ENCODE assay signal across 12 mouse cellular contexts in genomic region chr9:63881261-63881563, GRCm38 (mm10).
DNase-seq lines count a peak whose midpoint lies in the region; ATAC-seq lines count a peak whose summit lies in the region.
"Had no signal": no experiment of that assay in that cellular context is flagged by ENCODE, and none has a peak within 500 bp of the region (broad histone marks: within the 10 kb centered on the region; RNA-seq: fewer than 3 reads in every experiment).

No protein-coding gene starts in this region.

- ATAC-seq in embryonic facial prominence, embryonic 13.5 days (ENCODE audit: insufficient number of reproducible peaks, insufficient read depth, low FRiP score, low TSS enrichment, low read depth), result no peak
- ATAC-seq in neural tube, embryonic 11.5 days (ENCODE audit: insufficient read depth, low FRiP score, low TSS enrichment), result peak; percentile 25; the same call in 1 of the 2 replicates
- no peak for ATAC-seq in hindbrain, embryonic 14.5 days (ENCODE audit: low FRiP score)
- ATAC-seq in neural tube, embryonic 12.5 days (ENCODE audit: low FRiP score, low read depth), result 0 out of 2 replicates have a peak, but pooled peaks have one; percentile 23

- peaks cover 43% of the 10 kb centered on the region for H3K4me1 ChIP-seq in embryonic facial prominence, embryonic 13.5 days
- H3K4me1 ChIP-seq in embryonic facial prominence, embryonic 10.5 days, result peaks cover 42% of the 10 kb centered on the region
- peaks cover 19% of the 10 kb centered on the region for H3K4me1 ChIP-seq in neural tube, embryonic 11.5 days (ENCODE audit: control insufficient read depth, insufficient read depth, low read length)
- peaks cover 38% of the 10 kb centered on the region for H3K4me1 ChIP-seq in hindbrain, embryonic 14.5 days (replicated peaks; ENCODE audit: control insufficient read depth, insufficient read depth, low read length)
- H3K4me1 ChIP-seq in neural tube, embryonic 12.5 days, result peaks cover 37% of the 10 kb centered on the region

- H3K27ac ChIP-seq in embryonic facial prominence, embryonic 13.5 days, result no peak overlapping the region
- H3K27ac ChIP-seq in embryonic facial prominence, embryonic 10.5 days (replicated peaks), result no peak overlapping the region
- H3K27ac ChIP-seq in neural tube, embryonic 11.5 days (ENCODE audit: low read depth, low read length), result no peak overlapping the region
- H3K27ac ChIP-seq in hindbrain, embryonic 14.5 days, result peak overlapping the region; percentile 47
- H3K27ac ChIP-seq in neural tube, embryonic 12.5 days, result peak overlapping the region; percentile 60; the same call in 1 of the 2 replicates
- H3K27ac ChIP-seq: stomach, postnatal 0 days had no signal

- H3K4me3 ChIP-seq in embryonic facial prominence, embryonic 13.5 days, result no peak overlapping the region
- no peak overlapping the region for H3K4me3 ChIP-seq in embryonic facial prominence, embryonic 10.5 days
- H3K4me3 ChIP-seq in neural tube, embryonic 11.5 days (ENCODE audit: low read depth, low read length), result no peak overlapping the region
- no peak overlapping the region for H3K4me3 ChIP-seq in hindbrain, embryonic 14.5 days (replicated peaks; ENCODE audit: low read length)
- no peak overlapping the region for H3K4me3 ChIP-seq in neural tube, embryonic 12.5 days

- WGBS in embryonic facial prominence, embryonic 13.5 days, result 65% methylated on average over 4 of the region's 4 CpGs
- 66% methylated on average over 4 of the region's 4 CpGs for WGBS in embryonic facial prominence, embryonic 10.5 days
- 58% methylated on average over 4 of the region's 4 CpGs for WGBS in neural tube, embryonic 11.5 days
- 40% methylated on average over 4 of the region's 4 CpGs for WGBS in hindbrain, embryonic 14.5 days
- WGBS in neural tube, embryonic 12.5 days, result 46% methylated on average over 4 of the region's 4 CpGs

- H3K4me2 ChIP-seq in embryonic facial prominence, embryonic 13.5 days, result peak overlapping the region; percentile 56
- no peak overlapping the region for H3K4me2 ChIP-seq in neural tube, embryonic 11.5 days (ENCODE audit: low read depth)
- peak overlapping the region; percentile 48 for H3K4me2 ChIP-seq in hindbrain, embryonic 14.5 days (replicated peaks)
- peak overlapping the region; percentile 49 for H3K4me2 ChIP-seq in neural tube, embryonic 12.5 days (replicated peaks)

- DNase-seq in embryonic facial prominence, embryonic 10.5 days (ENCODE audit: low spot score), result no peak
- DNase-seq in neural tube, embryonic 11.5 days (ENCODE audit: low spot score), result peak; percentile 67
- no peak for DNase-seq in neural tube, embryonic 10.5 days (ENCODE audit: extremely low spot score, low spot score)
- no peak for DNase-seq in hindbrain, embryonic 14.5 days (ENCODE audit: low spot score)
- no peak for DNase-seq in ovary, postnatal 10 days (ENCODE audit: low spot score)
- DNase-seq in cerebellum, adult 8-10 months, result no peak
- DNase-seq: cerebellum, adult 11-12 months; heart, postnatal 36 days; lung, postnatal 10 days had no signal

- no peak overlapping the region for H3K9ac ChIP-seq in embryonic facial prominence, embryonic 13.5 days
- H3K9ac ChIP-seq in neural tube, embryonic 11.5 days (ENCODE audit: low read length), result no peak overlapping the region
- no peak overlapping the region for H3K9ac ChIP-seq in hindbrain, embryonic 14.5 days
- no peak overlapping the region for H3K9ac ChIP-seq in neural tube, embryonic 12.5 days

- no peaks in the 10 kb centered on the region for H3K9me3 ChIP-seq in embryonic facial prominence, embryonic 13.5 days
- H3K9me3 ChIP-seq in embryonic facial prominence, embryonic 10.5 days, result no peaks in the 10 kb centered on the region
- H3K9me3 ChIP-seq in neural tube, embryonic 11.5 days (ENCODE audit: control insufficient read depth, low read length), result no peaks in the 10 kb centered on the region
- H3K9me3 ChIP-seq in hindbrain, embryonic 14.5 days (ENCODE audit: control insufficient read depth, low read length), result no peaks in the 10 kb centered on the region
- H3K9me3 ChIP-seq in neural tube, embryonic 12.5 days, result peaks cover 5% of the 10 kb centered on the region; the same call in 1 of the 2 replicates

- no peaks in the 10 kb centered on the region for H3K36me3 ChIP-seq in embryonic facial prominence, embryonic 13.5 days
- H3K36me3 ChIP-seq in embryonic facial prominence, embryonic 10.5 days (replicated peaks), result no peaks in the 10 kb centered on the region
- no peaks in the 10 kb centered on the region for H3K36me3 ChIP-seq in neural tube, embryonic 11.5 days (ENCODE audit: control insufficient read depth, insufficient read depth, low read length)
- no peaks in the 10 kb centered on the region for H3K36me3 ChIP-seq in hindbrain, embryonic 14.5 days (replicated peaks; ENCODE audit: control insufficient read depth, insufficient read depth)
- no peaks in the 10 kb centered on the region for H3K36me3 ChIP-seq in neural tube, embryonic 12.5 days

- no peaks in the 10 kb centered on the region for H3K27me3 ChIP-seq in embryonic facial prominence, embryonic 13.5 days
- H3K27me3 ChIP-seq in embryonic facial prominence, embryonic 10.5 days (replicated peaks; ENCODE audit: low read depth, poor library complexity, severe bottlenecking), result peaks cover 29% of the 10 kb centered on the region
- no peaks in the 10 kb centered on the region for H3K27me3 ChIP-seq in neural tube, embryonic 11.5 days (ENCODE audit: control insufficient read depth, insufficient read depth, low read length)
- H3K27me3 ChIP-seq in hindbrain, embryonic 14.5 days (ENCODE audit: control insufficient read depth, insufficient read depth, low read length), result no peaks in the 10 kb centered on the region
- H3K27me3 ChIP-seq in neural tube, embryonic 12.5 days (replicated peaks), result peaks cover 38% of the 10 kb centered on the region

Comparison
In these comparisons a context has a peak if more than half of its experiments do, and no peak if none do; other contexts are left out.
1. H3K27ac ChIP-seq: peak in hindbrain, embryonic 14.5 days (single experiment) and neural tube, embryonic 12.5 days (single experiment); none in embryonic facial prominence, embryonic 13.5 days (single experiment), embryonic facial prominence, embryonic 10.5 days (single experiment) and neural tube, embryonic 11.5 days (single experiment).
2. ATAC-seq: peak in neural tube, embryonic 11.5 days (single experiment) and neural tube, embryonic 12.5 days (single experiment); none in embryonic facial prominence, embryonic 13.5 days (single experiment) and hindbrain, embryonic 14.5 days (single experiment).